Mouse (Mus musculus) neural tube, embryonic 15.5 days (tissue): ENCODE data around the gene Gucy2c. TPM values are rescaled to one million over a fixed set of nuclear protein-coding genes. Genes with fewer than 3 reads are reported as not detected.

Experiments
- ATAC-seq: fragments of 200-750 bp; cut with Nextera tagmentation; 2 replicates; pipeline ENCODE4 v1.8.0; 2017; ENCODE audit warnings: mild to moderate bottlenecking, moderate TSS enrichment, moderate library complexity; ENCODE audit not compliant: low FRiP score
- H3K27ac ChIP-seq: fragments of 300-500 bp; sonication (generic); replicated peaks from 2 replicates; pipeline ENCODE4 v1.5.1; 2015; ENCODE audit warnings: mild to moderate bottlenecking, inconsistent platforms
- H3K27me3 ChIP-seq: fragments of 300-500 bp; sonication (generic); replicated peaks from 2 replicates; pipeline ENCODE4 v1.6.1; 2015; ENCODE audit warnings: inconsistent platforms
- H3K36me3 ChIP-seq: fragments of 300-500 bp; sonication (generic); 2 replicates; pipeline ENCODE4 v1.6.1; 2015; ENCODE audit warnings: inconsistent platforms
- H3K4me1 ChIP-seq: fragments of 300-500 bp; sonication (generic); 2 replicates; pipeline ENCODE4 v1.6.1; 2015; ENCODE audit warnings: inconsistent platforms
- H3K4me2 ChIP-seq: fragments of 300-500 bp; sonication (generic); 2 replicates; pipeline ENCODE4 v1.6.1; 2015; ENCODE audit warnings: inconsistent platforms, mild to moderate bottlenecking, moderate library complexity
- H3K4me3 ChIP-seq: fragments of 300-500 bp; sonication (generic); replicated peaks from 2 replicates; pipeline ENCODE4 v1.5.1; 2015; ENCODE audit warnings: mild to moderate bottlenecking, inconsistent platforms
- H3K9ac ChIP-seq: fragments of 300-500 bp; sonication (generic); replicated peaks from 2 replicates; pipeline ENCODE4 v1.6.1; 2015; ENCODE audit warnings: mild to moderate bottlenecking, inconsistent platforms
- H3K9me3 ChIP-seq: fragments of 300-500 bp; sonication (generic); replicated peaks from 2 replicates; pipeline ENCODE4 v1.6.1; 2016; ENCODE audit warnings: inconsistent platforms
- WGBS: fragments of 180-500 bp; shearing (Covaris S2); methylation state at CpG from one replicate; pipeline ENCODE4 v1.1.7; 2015; ENCODE audit warnings: mixed read lengths; 5-methylcytosine and 5-hydroxymethylcytosine counted together
- polyA plus RNA-seq: library from polyadenylated mRNA; unstranded; fragments of >200 nt; fragmentation: Nextera tagmentation; extraction: Ambion mirVana; gene quantifications from 2 replicates; pipeline ENCODE4 v1.2.1, GENCODE M21; 2015

The Gucy2c gene
- polyA plus RNA-seq, 1 experiment from 2014 or later = 0.23 TPM

- Histone ChIP-seq H3K4me1 (no peaks in the 10 kb centered on the region), H3K36me3 (no peaks in the 10 kb centered on the region), H3K27ac (no peak overlapping the region), H3K9me3 (0 out of 2 replicates have a peak, but pooled peaks cover 2% of the 10 kb centered on the region), H3K27me3 (no peaks in the 10 kb centered on the region), H3K4me3 (no peak overlapping the region), H3K9ac (no peak overlapping the region), H3K4me2 (no peak overlapping the region)
- ATAC-seq = no peak
- WGBS = 86% methylated on average over 11 of the region's 11 CpGs
Measured at GRCm38 (mm10) chr6:136683410-136684334, 97.9 kb downstream of the Gucy2c start.

GRCm38 (mm10) chr6:136679381-136679780 lies 102.2 kb downstream of the Gucy2c start:
- no peaks in the 10 kb centered on the region for H3K36me3 ChIP-seq
- no peak overlapping the region for H3K9ac ChIP-seq
- no peaks in the 10 kb centered on the region for H3K27me3 ChIP-seq
- H3K4me1 ChIP-seq = no peaks in the 10 kb centered on the region
- WGBS = 43% methylated on average over 2 of the region's 2 CpGs
- no peak overlapping the region for H3K4me3 ChIP-seq
- H3K27ac ChIP-seq = no peak overlapping the region
- ATAC-seq = no peak
- H3K4me2 ChIP-seq = no peak overlapping the region
- H3K9me3 ChIP-seq = peaks cover 2% of the 10 kb centered on the region; the same call in 1 of the 2 replicates

GRCm38 (mm10) chr6:136674935-136675334 lies 106.6 kb downstream of the Gucy2c start:
- H3K4me2 ChIP-seq = no peak overlapping the region
- no peaks in the 10 kb centered on the region; the same call in 1 of the 2 replicates for H3K9me3 ChIP-seq
- ATAC-seq = no peak
- no peaks in the 10 kb centered on the region for H3K4me1 ChIP-seq
- H3K27me3 ChIP-seq = no peaks in the 10 kb centered on the region
- H3K27ac ChIP-seq = no peak overlapping the region
- H3K9ac ChIP-seq = no peak overlapping the region
- H3K4me3 ChIP-seq = no peak overlapping the region
- no peaks in the 10 kb centered on the region for H3K36me3 ChIP-seq
- WGBS = 90% methylated on average over 6 of the region's 6 CpGs

GRCm38 (mm10) chr6:136672467-136672866 lies 109.1 kb downstream of the Gucy2c start:
- H3K27ac ChIP-seq = no peak overlapping the region
- H3K27me3 ChIP-seq = no peaks in the 10 kb centered on the region
- H3K4me2 ChIP-seq = no peak overlapping the region
- 68% methylated on average over 7 of the region's 7 CpGs for WGBS
- no peak overlapping the region for H3K9ac ChIP-seq
- no peaks in the 10 kb centered on the region for H3K4me1 ChIP-seq
- H3K4me3 ChIP-seq = no peak overlapping the region
- H3K9me3 ChIP-seq = no peaks in the 10 kb centered on the region; the same call in 1 of the 2 replicates
- ATAC-seq = no peak
- no peaks in the 10 kb centered on the region for H3K36me3 ChIP-seq

- no peaks in the 10 kb centered on the region for H3K27me3 ChIP-seq
- no peaks in the 10 kb centered on the region for H3K9me3 ChIP-seq
- no peak for ATAC-seq
- H3K27ac ChIP-seq = no peak overlapping the region
- H3K4me1 ChIP-seq = no peaks in the 10 kb centered on the region
- no peaks in the 10 kb centered on the region for H3K36me3 ChIP-seq
- no peak overlapping the region for H3K4me2 ChIP-seq
- no peak overlapping the region for H3K9ac ChIP-seq
- WGBS = 44% methylated on average over 5 of the region's 5 CpGs
- H3K4me3 ChIP-seq = no peak overlapping the region
Measured at GRCm38 (mm10) chr6:136669274-136669673, 112.3 kb downstream of the Gucy2c start.

GRCm38 (mm10) chr6:136668266-136668986 lies 113.1 kb downstream of the Gucy2c start:
- no peak for ATAC-seq
- H3K36me3 ChIP-seq = no peaks in the 10 kb centered on the region
- no peak overlapping the region for H3K9ac ChIP-seq
- 64% methylated on average over 14 of the region's 14 CpGs for WGBS
- H3K27ac ChIP-seq = no peak overlapping the region
- H3K9me3 ChIP-seq = no peaks in the 10 kb centered on the region
- H3K4me1 ChIP-seq = no peaks in the 10 kb centered on the region
- H3K4me3 ChIP-seq = no peak overlapping the region
- no peak overlapping the region for H3K4me2 ChIP-seq
- no peaks in the 10 kb centered on the region for H3K27me3 ChIP-seq

GRCm38 (mm10) chr6:136662063-136662462 lies 119.5 kb downstream of the Gucy2c start:
- Histone ChIP-seq H3K4me3 (no peak overlapping the region), H3K9me3 (no peaks in the 10 kb centered on the region), H3K4me2 (peak overlapping the region; percentile 48), H3K4me1 (peaks cover 8% of the 10 kb centered on the region), H3K27me3 (peaks cover 26% of the 10 kb centered on the region), H3K27ac (no peak overlapping the region), H3K9ac (no peak overlapping the region), H3K36me3 (no peaks in the 10 kb centered on the region)
- ATAC-seq = no peak
- WGBS = 32% methylated on average over 11 of the region's 11 CpGs

- peaks cover 8% of the 10 kb centered on the region for H3K4me1 ChIP-seq
- peak within 1 kb of the TSS; percentile 21 for H3K4me3 ChIP-seq
- no peak within 1 kb of the TSS for H3K9ac ChIP-seq
- H3K36me3 ChIP-seq = no peaks in the 10 kb centered on the region
- no peak within 1 kb of the TSS for H3K27ac ChIP-seq
- peaks cover 26% of the 10 kb centered on the region for H3K27me3 ChIP-seq
- no peaks in the 10 kb centered on the region for H3K9me3 ChIP-seq
- no peak for ATAC-seq
- WGBS = 2% methylated on average over 19 of the region's 19 CpGs
- peak within 1 kb of the TSS; percentile 48 for H3K4me2 ChIP-seq
Measured at GRCm38 (mm10) chr6:136661706-136662016, 119.9 kb downstream of the Gucy2c start, which contains the start of gene Plbd1. TSS of gene Plbd1 (minus strand) at chr6:136661928.

- Histone ChIP-seq H3K9me3 (no peaks in the 10 kb centered on the region), H3K36me3 (no peaks in the 10 kb centered on the region), H3K4me3 (peak overlapping the region; percentile 21), H3K9ac (no peak overlapping the region), H3K4me2 (peak overlapping the region; percentile 48), H3K27me3 (peaks cover 26% of the 10 kb centered on the region), H3K4me1 (peaks cover 8% of the 10 kb centered on the region), H3K27ac (no peak overlapping the region)
- 20% methylated on average over 34 of the region's 34 CpGs for WGBS
- no peak for ATAC-seq
Measured at GRCm38 (mm10) chr6:136660831-136661705, 120.5 kb downstream of the Gucy2c start.

GRCm38 (mm10) chr6:136659226-136659625 lies 122.3 kb downstream of the Gucy2c start:
- no peak overlapping the region for H3K4me3 ChIP-seq
- H3K36me3 ChIP-seq = no peaks in the 10 kb centered on the region
- no peak for ATAC-seq
- H3K27me3 ChIP-seq = peaks cover 26% of the 10 kb centered on the region
- peaks cover 8% of the 10 kb centered on the region for H3K4me1 ChIP-seq
- 91% methylated on average over 9 of the region's 9 CpGs for WGBS
- H3K4me2 ChIP-seq = no peak overlapping the region
- H3K27ac ChIP-seq = no peak overlapping the region
- no peaks in the 10 kb centered on the region for H3K9me3 ChIP-seq
- H3K9ac ChIP-seq = no peak overlapping the region

- no peak overlapping the region for H3K9ac ChIP-seq
- H3K27ac ChIP-seq = no peak overlapping the region
- H3K36me3 ChIP-seq = no peaks in the 10 kb centered on the region
- H3K9me3 ChIP-seq = no peaks in the 10 kb centered on the region
- peaks cover 8% of the 10 kb centered on the region for H3K4me1 ChIP-seq
- no peak overlapping the region for H3K4me3 ChIP-seq
- WGBS = 82% methylated on average over 4 of the region's 4 CpGs
- no peak overlapping the region for H3K4me2 ChIP-seq
- ATAC-seq = no peak
- peaks cover 26% of the 10 kb centered on the region for H3K27me3 ChIP-seq
Measured at GRCm38 (mm10) chr6:136658303-136658702, 123.3 kb downstream of the Gucy2c start.
